Mouse (Mus musculus) c-Kit-negative CD71-positive TER-119-positive erythroid progenitor cells, embryonic 14.5 days (primary cell): ENCODE measurements around the gene Slc22a13.
"Not testable (repeated sequence)": the region's sequence is repeated elsewhere in the genome, so short reads cannot be mapped to it uniquely, and the experiment has no call there.

Experiments used
- DNase-seq: peaks from one replicate; pipeline ENCODE4 v3.0.0-alpha.2; 2013; ENCODE audit warnings: low read depth, low spot score

Gene Slc22a13

GRCm38 (mm10) chr9:119208998-119209397, at the start of gene Slc22a13:
Gene Slc22a13, minus strand, starts transcription at chr9:119209098.
- DNase-seq = no peak

- DNase-seq = no peak
Measured at GRCm38 (mm10) chr9:119258128-119258527, 49.2 kb upstream of the Slc22a13 start.

- DNase-seq = no peak
Measured at GRCm38 (mm10) chr9:119256161-119256560, 47.3 kb upstream of the Slc22a13 start.

GRCm38 (mm10) chr9:119255096-119255495, 46.2 kb upstream of the Slc22a13 start:
- DNase-seq = no peak

GRCm38 (mm10) chr9:119254187-119254586, 45.3 kb upstream of the Slc22a13 start:
- no peak for DNase-seq

- no peak for DNase-seq
Measured at GRCm38 (mm10) chr9:119247996-119248395, 39.1 kb upstream of the Slc22a13 start.

- no peak for DNase-seq
Measured at GRCm38 (mm10) chr9:119246826-119247225, 37.9 kb upstream of the Slc22a13 start.

GRCm38 (mm10) chr9:119243981-119244380, 35.1 kb upstream of the Slc22a13 start:
- DNase-seq = no peak

- DNase-seq = no peak
Measured at GRCm38 (mm10) chr9:119241169-119241865, 32.4 kb upstream of the Slc22a13 start.

GRCm38 (mm10) chr9:119240286-119240997, 31.5 kb upstream of the Slc22a13 start:
- DNase-seq = no peak

GRCm38 (mm10) chr9:119239274-119239673, 30.4 kb upstream of the Slc22a13 start:
- DNase-seq = no peak

GRCm38 (mm10) chr9:119238796-119239195, 29.9 kb upstream of the Slc22a13 start:
- no peak for DNase-seq

GRCm38 (mm10) chr9:119231552-119231951, 22.7 kb upstream of the Slc22a13 start:
- no peak for DNase-seq

- no peak for DNase-seq
Measured at GRCm38 (mm10) chr9:119230829-119231228, 21.9 kb upstream of the Slc22a13 start.

GRCm38 (mm10) chr9:119220249-119220648, 11.4 kb upstream of the Slc22a13 start:
- no peak for DNase-seq

- no peak for DNase-seq
Measured at GRCm38 (mm10) chr9:119219667-119220066, 10.8 kb upstream of the Slc22a13 start.

GRCm38 (mm10) chr9:119215341-119215740, 6.4 kb upstream of the Slc22a13 start:
- DNase-seq = not testable (repeated sequence)

- DNase-seq = no peak
Measured at GRCm38 (mm10) chr9:119214601-119215000, 5.7 kb upstream of the Slc22a13 start.

- DNase-seq = no peak
Measured at GRCm38 (mm10) chr9:119212996-119213395, 4.1 kb upstream of the Slc22a13 start.

- no peak for DNase-seq
Measured at GRCm38 (mm10) chr9:119207113-119207512, 1.8 kb downstream of the Slc22a13 start.

- DNase-seq = no peak
Measured at GRCm38 (mm10) chr9:119206666-119207065, 2.2 kb downstream of the Slc22a13 start.

- no peak for DNase-seq
Measured at GRCm38 (mm10) chr9:119205756-119206155, 3.1 kb downstream of the Slc22a13 start.

GRCm38 (mm10) chr9:119203617-119204016, 5.3 kb downstream of the Slc22a13 start:
- no peak for DNase-seq
